Mouse (Mus musculus) embryonic stem cell, embryonic (primary cell): ENCODE measurements at regions not wholly inside any gene's neighbourhood (a gene's known extent, or its start where the extent isn't known, plus 50 kb on each side); places are given as distances from the start of the nearest gene placed in this dataset.
"Not testable (repeated sequence)": the region's sequence is repeated elsewhere in the genome, so short reads cannot be mapped to it uniquely, and the experiment has no call there.

Experiments
- CTCF ChIA-PET, 4 experiments: fragments of 300-600 bp in 2 of 4; fragments of 350-600 bp in 2 of 4; sonication (Branson Sonifier 250); formaldehyde crosslinking; loops; one replicate each; lab custom pipeline; 2022; ENCODE audit warnings: inconsistent platforms in 2 of 4; lab: Charles Lee
- POLR2A ChIA-PET, 4 experiments: fragments of 300-600 bp in 2 of 4; fragments of 350-600 bp in 2 of 4; sonication (Branson Sonifier 250); formaldehyde crosslinking; loops; one replicate each; lab custom pipeline; 2022; ENCODE audit warnings: antibody characterized with exemption in 4 of 4, inconsistent platforms in 1 of 4; lab: Charles Lee

DNA sequence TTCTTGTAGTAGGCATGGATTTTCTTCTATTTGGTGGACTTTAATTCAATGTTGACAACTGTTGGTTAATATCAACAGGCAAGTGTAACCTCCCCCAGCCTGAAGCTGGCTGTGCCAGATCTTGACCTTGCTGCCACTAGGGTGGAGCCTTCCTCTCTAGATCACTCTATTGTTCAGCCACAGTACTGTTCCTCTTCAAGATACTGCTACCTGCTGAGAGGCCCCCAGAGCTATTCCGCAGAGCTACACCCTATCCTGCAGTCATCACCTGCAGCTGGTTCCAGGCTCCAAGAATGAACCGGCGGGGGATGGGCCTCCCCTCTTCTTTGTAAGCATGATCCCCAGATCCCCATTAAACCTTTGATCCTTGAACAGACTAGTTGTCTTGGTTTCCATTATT is 895.0 kb downstream of the Crisp4 start:
- CTCF ChIA-PET: no interaction called here
- POLR2A ChIA-PET: interaction anchor here in 1 of 4 experiments (0.9 to 1.3 kb wide), 2 partner anchors 10 to 47 kb away, joined by 3 to 5 read pairs; no protein-coding TSS in a partner anchor

DNA sequence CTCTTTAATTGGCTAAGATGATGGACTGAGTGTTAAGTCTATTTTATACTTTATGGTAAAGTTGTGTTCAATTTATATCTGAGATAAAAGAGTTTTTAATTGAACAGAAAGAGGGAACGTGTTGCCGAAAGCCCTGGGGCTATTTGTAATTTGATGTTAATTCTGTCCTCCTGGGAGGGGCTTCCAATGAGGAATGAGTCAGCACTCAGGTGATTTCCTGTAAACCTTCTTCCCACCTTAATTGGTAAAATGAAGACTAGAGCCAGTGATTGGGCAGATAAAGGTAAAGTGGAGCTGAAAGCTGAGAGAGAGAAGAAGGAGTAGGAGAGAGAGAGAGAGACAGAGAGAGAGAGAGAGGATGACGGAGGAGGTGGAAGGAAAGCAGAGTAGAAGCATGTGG is 901.5 kb downstream of the Crisp4 start:
- CTCF ChIA-PET: no interaction called here
- POLR2A ChIA-PET: no interaction called here

DNA sequence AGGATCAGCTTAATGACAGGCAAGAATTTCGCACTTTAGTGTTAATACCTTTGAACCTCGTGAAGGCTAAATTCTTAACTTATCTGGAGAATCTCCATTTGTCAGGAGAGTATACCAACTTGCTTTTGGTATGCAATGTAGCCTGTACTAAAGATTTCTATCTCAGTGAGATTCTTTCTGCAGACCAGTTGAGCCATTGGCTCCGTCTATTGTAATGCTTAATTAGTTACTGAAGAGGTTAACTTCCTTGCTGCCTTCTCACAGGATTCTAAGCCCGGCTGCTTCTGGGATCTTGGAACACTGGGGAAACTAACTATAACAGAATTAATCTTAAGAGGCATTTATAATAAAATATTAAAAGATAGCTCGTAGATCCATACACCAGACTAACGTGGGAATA is 905.4 kb downstream of the Crisp4 start:
- CTCF ChIA-PET: not testable (repeated sequence)

More for the DNA sequence above, 905.4 kb downstream of the Crisp4 start:
- POLR2A ChIA-PET: not testable (repeated sequence)
